Mouse (Mus musculus): ENCODE measurements at regions not wholly inside any gene's neighbourhood (a gene's known extent, or its start where the extent isn't known, plus 50 kb on each side); places are given as distances from the start of the nearest gene placed in this dataset.

DNA sequence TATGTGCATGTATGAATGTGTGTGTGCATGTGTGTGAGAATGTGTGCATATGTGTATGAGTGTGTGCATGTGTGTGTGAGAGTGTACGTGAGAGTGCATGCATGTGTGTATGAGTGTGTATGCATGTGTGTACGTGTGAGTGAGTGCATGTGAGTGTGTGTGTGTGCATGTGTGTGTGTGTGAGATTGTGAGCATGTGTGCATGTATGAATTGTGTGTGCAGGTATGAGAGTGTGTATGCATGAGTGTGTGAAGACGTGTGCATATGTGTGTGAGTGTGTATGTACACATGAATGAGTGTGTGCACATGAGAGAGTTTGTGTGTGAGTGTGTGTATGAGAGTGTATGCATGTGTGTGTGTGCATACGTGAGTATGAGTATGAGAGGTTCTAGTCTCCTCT is 71.1 kb downstream of the Gpr6 start:
- TF ChIP-seq CTCF (conservative IDR thresholded peaks at IDR 0.05; ENCODE audit: insufficient read depth, insufficient read length, low read depth, low read length), result no peak
- TF ChIP-seq POLR2A (IDR thresholded peaks at IDR 0.05; ENCODE audit: low read depth, low read length), result no peak
